Mouse (Mus musculus) heart, postnatal 4 days (tissue): ENCODE results near the gene Ddb1. TPM values are rescaled to one million over a fixed set of nuclear protein-coding genes. Genes with fewer than 3 reads are reported as not detected.
A peak's percentile ranks its signal among the peaks of the same experiment; 100 is the strongest.
"Not testable (repeated sequence)": the region's sequence is repeated elsewhere in the genome, so short reads cannot be mapped to it uniquely, and the experiment has no call there.

Source experiments
- DNase-seq: peaks from one replicate; pipeline ENCODE4 v3.0.0; 2021
- total RNA-seq, 2 experiments: library from RNA; stranded (reverse); gene quantifications; 2 replicates each; pipeline ENCODE4 v1.2.3; 2021

Gene Ddb1
- total RNA-seq = 100 to 1,000 TPM; 269 to 282 TPM

DNA sequence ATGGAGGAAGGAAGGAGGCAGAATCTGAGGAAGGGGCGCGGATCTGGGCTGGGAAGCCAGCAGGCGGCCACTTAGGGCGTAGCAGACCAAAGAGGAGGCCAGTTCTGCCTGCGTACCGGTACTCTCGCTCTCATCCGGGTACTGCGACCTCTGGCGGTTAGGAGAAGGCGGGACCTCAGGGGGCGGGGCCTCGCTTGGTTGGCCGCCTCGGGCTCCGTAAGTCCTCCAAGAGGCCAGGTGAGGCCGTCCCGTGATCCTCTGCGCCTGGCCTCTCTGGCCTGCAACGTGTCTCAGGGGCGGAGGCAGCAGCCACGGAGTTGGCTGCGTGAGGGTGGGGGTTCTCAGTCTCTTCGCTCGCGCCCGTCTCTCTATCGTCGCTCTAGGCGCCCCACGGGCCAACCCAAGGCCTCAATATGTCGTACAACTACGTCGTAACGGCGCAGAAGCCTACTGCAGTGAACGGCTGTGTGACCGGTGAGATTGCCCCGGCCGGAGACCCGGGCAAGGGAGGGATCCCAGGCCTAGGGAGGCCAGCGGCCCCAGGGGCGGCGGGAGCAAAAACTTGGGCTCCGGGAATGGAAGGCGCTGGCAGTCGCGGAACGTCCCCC, at the start of gene Ddb1, which contains the start of gene Tkfc:
TSS of gene Ddb1 (plus strand) at position 35 of the 608 bp plus-strand sequence.
TSS of gene Tkfc (minus strand) at position 362 of the 608 bp plus-strand sequence.
- DNase-seq = peak; percentile 99

DNA sequence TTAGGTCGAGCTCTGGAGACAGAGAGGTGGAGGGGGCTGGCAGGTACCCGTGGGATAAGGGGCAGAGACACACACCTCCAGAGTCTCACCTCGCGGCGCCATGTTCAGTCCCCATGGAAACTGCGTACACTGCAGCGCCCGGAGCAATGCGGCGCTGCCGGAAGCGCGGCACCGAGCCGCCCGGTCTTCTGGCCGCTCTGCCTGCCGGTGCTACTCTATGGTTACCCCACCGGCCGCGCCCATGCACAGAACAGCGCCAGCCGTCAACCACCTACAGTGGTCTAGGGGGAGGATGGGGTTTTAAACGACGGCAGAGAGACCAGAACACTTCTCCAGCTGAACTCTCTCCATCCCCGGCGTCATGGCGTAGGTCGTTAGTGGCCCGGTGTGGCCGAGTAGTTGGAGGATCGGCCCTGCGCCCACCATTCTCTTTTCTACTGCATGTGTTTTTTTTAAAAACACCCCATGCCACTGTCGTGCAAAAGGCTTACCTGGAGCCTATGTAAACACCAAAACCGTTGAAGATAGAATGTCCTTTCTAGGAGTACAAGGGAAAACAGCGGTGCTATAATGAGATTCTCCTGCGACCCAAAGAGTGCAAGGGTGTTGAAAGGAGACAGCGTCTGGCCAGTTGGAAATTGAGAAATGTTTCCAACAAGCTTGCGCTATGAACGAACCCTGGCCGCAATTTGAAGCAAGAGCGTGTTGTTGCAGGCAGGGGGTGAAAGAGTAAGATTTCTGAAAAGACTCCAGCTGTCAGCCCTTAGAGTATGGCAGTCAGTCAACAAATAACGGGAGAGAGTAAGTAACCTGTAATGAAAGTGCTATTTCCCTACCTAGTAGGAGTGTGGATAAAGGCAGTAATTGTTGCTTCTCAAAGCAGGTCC, 49.3 kb upstream of the Ddb1 start, which contains the start of gene Tmem216:
TSS of gene Tmem216 (minus strand) at position 615 of the 887 bp plus-strand sequence.
- peak; percentile 85 for DNase-seq

DNA sequence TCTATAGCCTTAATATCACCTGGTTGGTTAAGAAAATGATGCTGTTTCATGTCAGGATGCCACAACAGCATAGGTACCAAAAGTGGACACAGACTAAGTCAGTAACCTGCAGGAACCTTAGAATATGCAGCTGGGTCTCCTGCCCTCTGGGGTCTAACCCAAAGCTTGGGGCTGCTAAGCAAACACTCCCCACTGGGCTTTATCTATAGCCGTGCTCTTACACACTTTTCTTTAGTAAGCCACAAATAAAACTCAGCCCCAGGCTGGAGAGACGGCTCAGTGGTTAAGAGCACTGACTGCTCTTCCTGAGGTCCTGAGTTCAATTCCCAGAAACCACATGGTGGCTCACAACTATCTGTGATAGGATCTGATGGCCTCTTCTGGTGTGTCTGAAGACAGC, 48.1 kb upstream of the Ddb1 start:
- no peak for DNase-seq

GRCm38 (mm10) chr19:10557430-10557829, 47.7 kb upstream of the Ddb1 start:
- DNase-seq = no peak

- DNase-seq = not testable (repeated sequence)
These were observed 47.2 kb upstream of the Ddb1 start for GRCm38 (mm10) chr19:10557837-10558375.

DNA sequence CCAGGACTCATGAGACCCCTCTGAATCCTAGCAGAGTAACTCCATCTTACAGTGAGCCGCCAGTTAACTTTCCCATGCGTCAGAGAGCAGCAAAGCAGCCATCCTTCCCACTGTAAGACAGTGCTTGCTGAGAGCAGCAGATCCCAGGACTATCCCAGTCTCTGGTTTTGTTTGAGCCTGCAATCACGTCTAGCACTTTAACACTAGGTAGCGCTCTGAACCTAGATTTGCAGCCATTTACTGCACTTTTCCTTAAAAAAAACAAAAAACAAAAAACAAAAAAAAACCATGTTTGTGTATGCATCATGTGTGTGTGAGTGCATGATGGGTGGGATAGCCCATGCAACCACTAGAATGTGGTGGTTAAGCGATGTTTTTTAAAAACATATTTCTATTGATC, 45.0 kb upstream of the Ddb1 start:
- peak; percentile 31 for DNase-seq

DNA sequence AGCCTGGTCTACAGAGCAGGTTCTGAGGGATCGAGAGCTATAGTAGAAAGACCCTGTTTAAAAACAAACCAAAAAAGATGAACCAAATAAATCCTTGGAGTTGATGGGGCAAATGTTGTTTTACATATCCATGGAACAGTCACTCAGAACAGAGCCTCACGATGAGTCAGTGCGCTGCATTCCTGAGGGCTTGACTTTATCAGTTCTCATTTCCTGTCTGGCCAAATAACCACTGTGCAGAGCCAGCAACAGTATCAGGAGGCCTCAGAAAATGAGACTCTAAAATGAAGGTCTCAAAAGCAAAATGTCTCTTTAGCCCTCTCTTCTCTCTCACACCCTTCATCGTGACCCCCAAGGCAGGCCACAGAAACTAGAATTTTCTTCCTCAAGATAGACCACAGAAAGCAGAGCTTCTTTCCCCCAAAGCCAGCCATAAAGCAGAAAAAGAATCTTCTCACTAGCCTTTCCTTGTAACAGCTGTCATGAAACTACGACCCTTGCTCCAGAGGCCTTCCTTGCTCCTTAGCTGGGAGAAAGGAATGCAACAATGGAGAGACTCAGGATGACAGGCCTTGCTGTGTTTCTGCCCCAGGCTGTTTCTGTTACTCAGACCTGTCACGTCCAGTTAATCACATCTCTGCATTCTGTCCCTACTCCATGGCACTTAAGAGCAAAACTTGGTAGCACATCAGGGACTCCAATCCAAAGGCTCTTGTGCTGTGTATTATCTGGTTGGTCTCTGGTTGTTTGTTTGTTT, 43.4 kb upstream of the Ddb1 start:
- DNase-seq = peak; percentile 59

GRCm38 (mm10) chr19:10562351-10562750, 42.8 kb upstream of the Ddb1 start:
- DNase-seq = no peak

DNA sequence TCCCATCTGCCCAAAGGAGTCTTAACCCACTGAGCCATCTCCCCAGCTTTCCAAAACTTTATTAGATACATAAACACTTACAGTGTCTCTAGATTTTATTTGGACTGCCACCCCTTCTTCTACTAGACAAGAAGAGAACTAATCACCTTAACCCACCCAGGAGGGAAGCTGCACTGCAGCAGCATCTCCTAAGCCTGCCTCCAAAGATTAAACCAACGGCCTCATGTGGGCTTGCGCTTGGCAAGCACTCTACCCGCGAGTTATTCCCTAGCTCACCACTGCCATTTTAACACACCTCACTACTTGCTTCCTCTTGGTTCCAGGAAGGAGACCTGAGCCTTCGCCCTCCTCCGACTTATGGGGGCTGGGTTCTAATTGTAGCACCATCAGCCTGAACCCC, 40.8 kb upstream of the Ddb1 start:
- no peak for DNase-seq

DNA sequence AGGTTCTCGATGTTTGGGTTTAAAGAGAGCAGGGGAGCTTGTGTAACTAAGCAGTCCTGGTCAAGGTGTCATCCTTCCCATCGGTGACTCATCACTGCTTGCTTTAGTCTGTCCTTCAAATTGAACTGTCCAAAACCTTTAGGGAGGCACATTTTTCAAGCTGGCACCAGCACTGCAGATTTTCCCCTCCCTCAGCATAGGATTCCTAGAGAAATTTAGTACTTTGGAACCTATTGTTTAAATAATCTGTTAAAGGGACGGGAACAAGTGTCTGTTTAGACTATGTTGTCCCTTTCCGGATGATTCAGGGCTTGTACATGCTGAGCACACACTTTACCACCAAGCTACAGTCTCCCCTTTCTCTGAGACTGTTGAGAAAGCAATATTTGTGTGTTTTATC, 39.9 kb upstream of the Ddb1 start:
- no peak for DNase-seq

GRCm38 (mm10) chr19:10569627-10570026, 35.5 kb upstream of the Ddb1 start:
- DNase-seq = no peak

DNA sequence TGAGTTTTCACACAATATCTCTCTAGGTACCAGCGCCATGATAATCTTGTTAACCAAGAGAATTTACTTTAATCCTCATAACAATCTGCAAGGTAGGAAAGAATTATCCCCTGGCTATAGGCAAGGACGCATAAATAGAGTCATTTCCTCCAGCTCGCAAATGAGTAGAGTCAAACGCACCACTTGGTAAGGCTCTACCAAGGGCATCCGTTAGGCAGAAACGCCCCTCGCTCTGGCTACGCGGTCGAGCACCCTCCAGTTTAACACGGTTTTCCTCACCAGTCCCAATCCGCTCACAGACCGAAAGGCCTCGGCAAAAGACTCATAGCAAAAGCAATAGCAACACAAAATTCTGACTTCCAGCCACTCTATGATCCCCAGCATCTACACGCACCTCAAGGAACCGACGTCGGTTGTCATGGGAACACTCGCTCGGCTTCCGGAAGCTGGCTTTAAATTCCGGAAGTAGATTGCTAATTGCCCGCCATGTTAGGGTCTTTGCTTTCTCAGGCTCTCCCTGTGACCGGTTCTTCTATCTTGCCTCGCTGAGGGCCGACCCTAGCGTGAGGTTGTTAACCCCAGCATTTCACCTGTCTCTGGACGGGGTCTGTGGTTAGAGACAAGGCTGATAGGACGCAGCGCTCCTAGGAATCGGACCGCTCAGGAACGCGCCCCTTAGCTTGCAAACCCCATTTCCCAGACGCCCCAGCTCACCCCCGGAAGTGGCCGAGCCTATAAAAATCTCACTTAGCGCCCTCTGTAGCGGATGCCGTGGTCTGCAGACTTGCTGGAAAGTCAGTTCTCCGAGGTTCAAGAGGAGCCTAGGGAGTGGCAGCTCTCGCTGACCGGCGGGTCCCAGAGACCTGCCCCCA, 28.2 kb upstream of the Ddb1 start, which contains the start of the genes Cyb561a3 and Tmem138:
TSS of gene Cyb561a3 (plus strand) at position 483 of the 872 bp plus-strand sequence.
TSS of gene Tmem138 (minus strand) at position 673 of the 872 bp plus-strand sequence.
- peak; percentile 94 for DNase-seq

GRCm38 (mm10) chr19:10580102-10580501, 25.0 kb upstream of the Ddb1 start:
- DNase-seq = no peak

DNA sequence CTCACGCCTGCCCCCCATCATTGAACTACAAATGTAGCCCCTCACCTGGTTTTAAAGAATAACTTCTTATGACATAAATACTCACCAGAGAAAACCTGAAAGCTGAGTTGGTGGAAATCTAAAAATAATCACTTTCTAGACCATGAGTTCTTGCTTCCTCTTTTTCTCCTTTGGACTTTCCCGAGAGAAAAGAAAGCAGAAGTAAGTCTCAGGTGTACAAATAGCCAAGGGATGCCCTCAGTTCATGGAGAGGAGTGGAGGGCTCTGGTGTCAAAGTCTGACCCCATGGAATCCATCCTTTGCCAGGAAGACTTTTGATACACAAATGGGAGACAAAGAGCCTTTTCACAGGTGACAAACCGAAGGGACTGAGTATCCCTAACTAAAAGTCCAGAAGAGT, 24.4 kb upstream of the Ddb1 start:
- no peak for DNase-seq

- DNase-seq = no peak
These were observed 23.1 kb upstream of the Ddb1 start for GRCm38 (mm10) chr19:10581984-10582383.

DNA sequence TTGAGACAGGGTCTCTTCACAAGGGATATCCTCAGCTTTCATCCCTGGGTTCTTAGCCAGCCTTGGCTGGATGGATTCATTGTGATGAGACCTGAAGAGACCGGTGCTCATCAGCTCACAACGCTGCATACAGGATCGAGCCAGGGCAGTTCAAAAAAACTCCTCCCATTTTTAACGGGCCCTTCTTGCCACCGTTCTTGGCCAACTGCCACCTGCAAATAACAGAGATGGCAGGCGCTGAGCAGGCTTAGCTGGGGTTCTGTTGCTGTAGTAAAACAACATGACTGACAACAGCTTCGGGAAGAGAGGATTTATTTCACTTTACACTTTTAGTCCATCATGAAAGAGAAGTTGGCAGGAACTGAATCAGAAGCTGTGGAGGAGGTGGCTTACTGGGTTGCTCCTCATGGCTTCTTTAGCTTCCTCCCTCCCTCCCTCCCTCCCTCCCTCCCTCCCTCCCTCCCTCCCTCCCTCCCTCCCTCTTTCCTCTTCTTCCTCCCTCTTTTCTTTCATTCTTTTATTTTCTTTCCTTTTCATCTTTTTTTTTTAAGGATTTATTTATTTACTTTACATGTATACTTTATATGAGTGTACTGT, 21.5 kb upstream of the Ddb1 start:
- peak; percentile 45 for DNase-seq

DNA sequence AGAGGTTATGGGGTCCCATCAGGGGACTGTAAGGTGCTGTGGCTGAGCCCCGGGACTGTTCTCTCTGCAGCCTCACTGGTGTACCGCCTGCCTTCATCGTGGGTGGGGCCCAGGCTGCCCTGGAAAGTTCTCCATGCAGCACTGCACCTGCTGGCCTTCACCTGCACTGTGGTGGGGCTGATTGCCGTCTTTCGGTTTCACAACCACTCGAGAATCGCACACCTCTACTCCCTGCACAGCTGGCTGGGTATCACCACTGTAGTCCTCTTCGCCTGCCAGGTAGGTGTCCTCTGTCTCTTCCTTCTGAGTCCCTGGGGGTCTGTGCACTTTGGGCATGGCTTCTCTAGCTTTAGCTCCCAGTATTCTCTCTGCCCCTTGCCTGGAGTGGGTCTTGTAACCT, 20.0 kb upstream of the Ddb1 start:
- no peak for DNase-seq

DNA sequence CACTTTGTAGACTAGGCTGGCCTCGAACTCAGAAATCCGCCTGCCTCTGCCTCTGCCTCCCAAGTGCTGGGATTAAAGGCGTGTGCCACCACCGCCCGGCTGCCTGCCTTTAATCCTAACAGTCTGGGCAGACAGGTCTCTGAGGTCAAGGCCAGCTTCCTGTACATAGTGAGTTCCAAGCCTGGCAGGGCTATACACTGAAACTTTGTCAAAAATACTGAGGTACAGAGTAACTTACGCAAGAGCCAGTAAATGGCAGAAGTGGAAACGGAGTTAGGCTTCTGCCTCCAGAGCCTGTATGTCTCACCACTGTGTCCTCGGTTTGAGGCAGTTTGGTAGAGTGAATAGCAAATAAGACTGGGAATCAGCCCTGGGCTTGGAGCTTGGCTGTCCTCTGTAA, 17.9 kb upstream of the Ddb1 start:
- no peak for DNase-seq

DNA sequence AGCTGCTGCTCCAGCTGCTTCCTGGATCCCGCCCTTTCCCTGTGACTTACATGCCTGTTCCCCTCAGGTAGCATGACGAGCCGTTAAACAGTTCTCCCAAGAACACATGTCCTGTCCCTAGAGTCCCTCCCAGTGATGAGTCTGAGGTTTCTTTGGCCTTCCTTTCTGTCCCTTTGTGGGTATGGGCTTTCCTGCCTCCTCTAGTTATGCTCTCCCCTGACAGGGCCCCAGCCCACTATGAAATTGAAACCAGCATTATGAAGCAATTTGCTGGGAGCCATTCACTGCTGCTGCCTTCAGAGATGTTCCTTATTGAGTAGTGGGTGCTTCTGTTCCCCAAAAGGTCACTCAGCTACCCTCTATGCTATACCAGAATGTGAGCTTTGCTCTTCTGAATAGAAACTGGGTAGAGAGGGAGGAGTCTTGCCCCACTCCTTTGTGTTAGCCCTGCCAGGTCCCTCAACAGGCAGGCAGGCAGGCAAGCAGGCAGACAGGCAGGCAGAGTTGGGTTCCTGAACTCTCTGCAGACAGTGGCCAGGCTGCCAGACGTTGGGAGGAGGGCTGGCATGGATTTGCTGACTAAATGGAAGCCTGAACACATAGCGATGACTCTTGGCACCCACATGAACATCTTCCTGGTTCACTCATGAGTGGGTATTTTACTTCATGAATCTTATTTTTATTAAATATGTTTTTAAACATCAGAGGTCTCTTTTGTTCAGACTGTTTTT, 15.8 kb upstream of the Ddb1 start:
- DNase-seq = no peak

DNA sequence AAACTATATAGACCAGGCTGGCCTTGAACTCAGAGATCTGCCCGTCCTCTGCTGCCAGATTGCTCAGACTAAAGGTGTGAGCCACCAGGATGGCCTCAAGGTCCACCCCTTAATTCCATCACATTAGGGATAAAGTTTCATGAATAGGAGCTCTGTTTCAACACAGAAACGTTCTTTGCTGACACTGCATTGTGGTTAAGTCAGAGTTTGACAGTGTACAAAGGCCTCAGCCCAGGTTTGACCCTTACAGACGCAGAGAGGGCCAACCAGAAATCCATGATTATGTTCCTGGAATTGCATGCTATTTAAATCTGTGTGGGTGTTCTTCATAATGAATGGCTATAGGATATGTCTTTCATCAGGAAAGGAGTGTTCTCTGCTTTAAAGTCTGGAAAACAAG, 14.8 kb upstream of the Ddb1 start:
- no peak for DNase-seq
